ENCODE assay signal across 31 mouse cellular contexts in the genomic region with DNA sequence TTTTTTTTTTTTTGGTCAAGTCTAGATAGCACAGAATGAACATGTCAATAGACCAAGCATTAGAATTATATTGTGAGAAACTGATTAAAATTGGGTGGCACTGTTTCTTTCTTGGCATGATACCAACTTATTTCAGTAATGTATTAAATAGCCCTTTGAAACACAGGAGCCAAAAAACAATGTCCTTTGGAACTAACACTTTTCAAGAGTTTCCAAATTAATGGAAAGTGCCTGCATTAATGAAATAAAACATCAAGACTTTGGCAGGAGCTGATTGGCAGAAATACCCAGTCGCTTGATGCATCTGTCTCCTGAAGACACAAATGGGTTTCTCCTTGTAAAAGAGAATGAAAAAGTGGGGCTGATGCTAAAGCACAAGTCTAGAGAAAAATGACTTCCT.
"Had no signal": no experiment of that assay in that cellular context is flagged by ENCODE, and none has a peak within 500 bp of the region (broad histone marks: within the 10 kb centered on the region; RNA-seq: fewer than 3 reads in every experiment).

No protein-coding gene starts in this region.

- ATAC-seq: liver, embryonic 12.5 days; liver, postnatal 0 days; lung, postnatal 0 days; midbrain, embryonic 13.5 days; midbrain, embryonic 15.5 days; midbrain, embryonic 16.5 days had no signal

- H3K9me3 ChIP-seq: limb, embryonic 12.5 days; limb, embryonic 13.5 days; limb, embryonic 15.5 days; liver, embryonic 12.5 days; liver, embryonic 13.5 days; liver, embryonic 15.5 days; lung, embryonic 15.5 days; megakaryocyte, embryonic 14.5 days; midbrain, embryonic 10.5 days; midbrain, embryonic 12.5 days; midbrain, embryonic 13.5 days; midbrain, embryonic 15.5 days; neural tube, embryonic 12.5 days had no signal

- H3K27ac ChIP-seq: limb, embryonic 12.5 days; limb, embryonic 13.5 days; limb, embryonic 15.5 days; liver, embryonic 12.5 days; liver, embryonic 13.5 days; liver, embryonic 14.5 days; liver, embryonic 15.5 days; lung, embryonic 15.5 days; macrophage; midbrain, embryonic 10.5 days; midbrain, embryonic 12.5 days; midbrain, embryonic 13.5 days; midbrain, embryonic 15.5 days; neural tube, embryonic 12.5 days had no signal

- DNase-seq: left cerebral cortex, postnatal 4 days; liver; liver, embryonic 13.5 days; liver, postnatal 0 days; lung, adult 18-20 months; lung, adult 2 months; lung, embryonic 14.5 days; lung, postnatal 10 days; lung, postnatal 14 days; lung, postnatal 36 days; lung, postnatal 4 days; midbrain, embryonic 14.5 days had no signal

- H3K36me3 ChIP-seq: limb, embryonic 12.5 days; limb, embryonic 13.5 days; limb, embryonic 15.5 days; liver, embryonic 12.5 days; liver, embryonic 13.5 days; liver, embryonic 15.5 days; lung, embryonic 15.5 days; midbrain, embryonic 10.5 days; midbrain, embryonic 12.5 days; midbrain, embryonic 13.5 days; midbrain, embryonic 15.5 days; neural tube, embryonic 12.5 days had no signal

- H3K9ac ChIP-seq: limb, embryonic 12.5 days; limb, embryonic 13.5 days; limb, embryonic 15.5 days; liver, embryonic 12.5 days; liver, embryonic 13.5 days; liver, embryonic 14.5 days; liver, embryonic 15.5 days; liver, postnatal 0 days; lung, embryonic 14.5 days; lung, embryonic 15.5 days; midbrain, embryonic 12.5 days; midbrain, embryonic 13.5 days; midbrain, embryonic 15.5 days; neural tube, embryonic 12.5 days had no signal

- H3K27me3 ChIP-seq: limb, embryonic 12.5 days; limb, embryonic 13.5 days; limb, embryonic 15.5 days; liver, embryonic 12.5 days; liver, embryonic 13.5 days; liver, embryonic 15.5 days; lung, embryonic 15.5 days; megakaryocyte, embryonic 14.5 days; midbrain, embryonic 12.5 days; midbrain, embryonic 13.5 days; midbrain, embryonic 15.5 days; neural tube, embryonic 12.5 days had no signal

- H3K4me2 ChIP-seq: limb, embryonic 12.5 days; limb, embryonic 13.5 days; limb, embryonic 15.5 days; liver, embryonic 11.5 days; liver, embryonic 12.5 days; liver, embryonic 13.5 days; liver, embryonic 15.5 days; lung, embryonic 14.5 days; lung, embryonic 15.5 days; midbrain, embryonic 11.5 days; midbrain, embryonic 12.5 days; midbrain, embryonic 13.5 days; midbrain, embryonic 15.5 days; neural tube, embryonic 12.5 days had no signal

- H3K4me3 ChIP-seq: limb, embryonic 12.5 days; limb, embryonic 13.5 days; limb, embryonic 15.5 days; liver, embryonic 12.5 days; liver, embryonic 13.5 days; liver, embryonic 15.5 days; lung, embryonic 15.5 days; megakaryocyte, embryonic 14.5 days; midbrain, embryonic 10.5 days; midbrain, embryonic 12.5 days; midbrain, embryonic 13.5 days; midbrain, embryonic 15.5 days; myocyte; neural tube, embryonic 12.5 days had no signal

- H3K4me1 ChIP-seq: limb, embryonic 12.5 days; limb, embryonic 13.5 days; limb, embryonic 15.5 days; liver, embryonic 12.5 days; liver, embryonic 13.5 days; liver, embryonic 15.5 days; lung, embryonic 15.5 days; megakaryocyte, embryonic 14.5 days; midbrain, embryonic 10.5 days; midbrain, embryonic 12.5 days; midbrain, embryonic 13.5 days; midbrain, embryonic 15.5 days; neural tube, embryonic 12.5 days had no signal
